ENCODE assay signal across 25 mouse cellular contexts in genomic region chr14:13968476-13968875, GRCm38 (mm10). TPM values are rescaled to one million over a fixed set of nuclear protein-coding genes. Genes with fewer than 3 reads are reported as not detected.
DNase-seq lines count a peak whose midpoint lies in the region; ATAC-seq and TF ChIP-seq lines count a peak whose summit lies in the region.
"Had no signal": no experiment of that assay in that cellular context is flagged by ENCODE, and none has a peak within 500 bp of the region (broad histone marks: within the 10 kb centered on the region; RNA-seq: fewer than 3 reads in every experiment).

No protein-coding gene starts in this region.

- WGBS in kidney, adult 2 months: 52% methylated on average over 5 of the region's 5 CpGs
- WGBS in kidney, postnatal 0 days: 67% methylated on average over 5 of the region's 5 CpGs
- WGBS in kidney, embryonic 14.5 days: 73% methylated on average over 5 of the region's 5 CpGs

- peak; percentile 55 for DNase-seq in kidney, adult 2 months
- DNase-seq in kidney, adult 18-20 months: no peak
- DNase-seq in kidney, postnatal 0 days (ENCODE audit: low spot score): no peak
- no peak for DNase-seq in kidney, postnatal 10 days
- peak; percentile 23 to 55 for DNase-seq in kidney, postnatal 36 days
- DNase-seq: adrenal gland, adult 2 months; adrenal gland, postnatal 10 days; adrenal gland, postnatal 25 days; cerebellum, adult 11 months; cerebellum, adult 18-20 months; cerebellum, adult 8-10 months; cerebellum, adult 9-11 months; cerebellum, postnatal 14 days; cerebellum, postnatal 36 days; embryo, embryonic 11 days had no signal

- H3K27ac ChIP-seq in kidney, adult 2 months (ENCODE audit: insufficient read depth, low read depth, low read length): peak overlapping the region; percentile 31; the same call in 1 of the 2 replicates
- H3K27ac ChIP-seq in kidney, postnatal 0 days: no peak overlapping the region
- no peak overlapping the region for H3K27ac ChIP-seq in kidney, embryonic 14.5 days (ENCODE audit: low read depth, low read length)
- H3K27ac ChIP-seq: embryonic facial prominence, embryonic 13.5 days; embryonic facial prominence, embryonic 15.5 days; forebrain, embryonic 10.5 days; forebrain, embryonic 12.5 days had no signal

- no peaks in the 10 kb centered on the region for H3K36me3 ChIP-seq in kidney, adult 2 months (ENCODE audit: control insufficient read depth, insufficient read depth, low read length)
- no peaks in the 10 kb centered on the region for H3K36me3 ChIP-seq in kidney, postnatal 0 days (ENCODE audit: insufficient read depth, low read length)
- H3K36me3 ChIP-seq in kidney, embryonic 14.5 days (ENCODE audit: control insufficient read depth, insufficient read depth, low read length): no peaks in the 10 kb centered on the region
- H3K36me3 ChIP-seq: embryonic facial prominence, embryonic 13.5 days; embryonic facial prominence, embryonic 15.5 days; forebrain, embryonic 10.5 days; forebrain, embryonic 12.5 days had no signal

- H3K9me3 ChIP-seq in kidney, postnatal 0 days (replicated peaks; ENCODE audit: low read length): no peaks in the 10 kb centered on the region
- H3K9me3 ChIP-seq in kidney, embryonic 14.5 days (ENCODE audit: control insufficient read depth, low read length): no peaks in the 10 kb centered on the region
- H3K9me3 ChIP-seq: embryonic facial prominence, embryonic 13.5 days; embryonic facial prominence, embryonic 15.5 days; forebrain, embryonic 10.5 days; forebrain, embryonic 12.5 days had no signal

- H3K9ac ChIP-seq in kidney, postnatal 0 days (ENCODE audit: low read depth, low read length): no peak overlapping the region
- H3K9ac ChIP-seq in kidney, embryonic 14.5 days (ENCODE audit: low read depth, low read length): no peak overlapping the region
- H3K9ac ChIP-seq: embryonic facial prominence, embryonic 13.5 days; embryonic facial prominence, embryonic 15.5 days; forebrain, embryonic 12.5 days had no signal

- 0 out of 2 replicates have a peak, but pooled peaks have one; percentile 50 for ATAC-seq in kidney, postnatal 0 days (replicated peaks; ENCODE audit: low FRiP score, low read depth)
- ATAC-seq in kidney, embryonic 14.5 days (ENCODE audit: low FRiP score, low TSS enrichment): no peak
- ATAC-seq: forebrain, embryonic 14.5 days had no signal

- no peak overlapping the region for H3K4me3 ChIP-seq in kidney, adult 2 months (ENCODE audit: insufficient read depth, low read depth, low read length)
- H3K4me3 ChIP-seq in kidney, postnatal 0 days (replicated peaks; ENCODE audit: low read depth, low read length): no peak overlapping the region
- no peak overlapping the region for H3K4me3 ChIP-seq in kidney, embryonic 14.5 days (ENCODE audit: low read length)
- H3K4me3 ChIP-seq: embryonic facial prominence, embryonic 13.5 days; embryonic facial prominence, embryonic 15.5 days; erythroblast, embryonic 14.5 days; forebrain, embryonic 10.5 days; forebrain, embryonic 12.5 days had no signal

- TF ChIP-seq CTCF in kidney, adult 2 months (conservative IDR thresholded peaks at IDR 0.05; ENCODE audit: insufficient read depth, insufficient read length, low read depth, low read length): no peak
- no peak for TF ChIP-seq CTCF in kidney, postnatal 0 days (IDR thresholded peaks at IDR 0.05; ENCODE audit: low read depth)

- no peak overlapping the region for H3K4me2 ChIP-seq in kidney, postnatal 0 days (ENCODE audit: low read length)
- H3K4me2 ChIP-seq in kidney, embryonic 14.5 days (replicated peaks; ENCODE audit: low read depth, low read length): no peak overlapping the region
- H3K4me2 ChIP-seq: embryonic facial prominence, embryonic 13.5 days; embryonic facial prominence, embryonic 15.5 days; forebrain, embryonic 12.5 days had no signal

- peaks cover 17% of the 10 kb centered on the region for H3K4me1 ChIP-seq in kidney, adult 2 months (ENCODE audit: control insufficient read depth, insufficient read depth, low read length)
- no peaks in the 10 kb centered on the region; the same call in 1 of the 2 replicates for H3K4me1 ChIP-seq in kidney, postnatal 0 days (replicated peaks; ENCODE audit: insufficient read depth, low read length)
- no peaks in the 10 kb centered on the region for H3K4me1 ChIP-seq in kidney, embryonic 14.5 days (ENCODE audit: control insufficient read depth, insufficient read depth, low read length)
- H3K4me1 ChIP-seq: embryonic facial prominence, embryonic 15.5 days had no signal

- no peak for TF ChIP-seq POLR2A in kidney, adult 2 months (IDR thresholded peaks at IDR 0.05; ENCODE audit: low read depth, low read length)

- H3K27me3 ChIP-seq in kidney, adult 2 months (replicated peaks; ENCODE audit: control insufficient read depth, insufficient read depth, low read length): no peaks in the 10 kb centered on the region
- H3K27me3 ChIP-seq in kidney, postnatal 0 days (ENCODE audit: insufficient read depth, low read length): no peaks in the 10 kb centered on the region
- H3K27me3 ChIP-seq in kidney, embryonic 14.5 days (ENCODE audit: control insufficient read depth, insufficient read depth, low read length): no peaks in the 10 kb centered on the region
- H3K27me3 ChIP-seq: embryonic facial prominence, embryonic 13.5 days; embryonic facial prominence, embryonic 15.5 days; forebrain, embryonic 12.5 days had no signal

RNA-seq across cellular contexts. Expression of gene Thoc7, which starts 6.8 kb away (rescaled TPM):
- polyA plus RNA-seq in kidney, adult 2 months (2012; rRNA removed): 30.5 and 47.3 TPM in 2 replicates
- 211 and 212 TPM in 2 replicates for polyA plus RNA-seq in kidney, postnatal 0 days (2015; fragmentation: Nextera tagmentation; extraction: Ambion mirVana)
- 211 and 296 TPM in 2 replicates for polyA plus RNA-seq in kidney, embryonic 14.5 days (2014; fragmentation: Nextera tagmentation; extraction: Ambion mirVana)

RNA-seq across cellular contexts. Expression of gene Atxn7, which starts 7.2 kb away (rescaled TPM):
- 23.7 and 30.7 TPM in 2 replicates for polyA plus RNA-seq in kidney, adult 2 months (2012; rRNA removed)
- polyA plus RNA-seq in kidney, postnatal 0 days (2015; fragmentation: Nextera tagmentation; extraction: Ambion mirVana): 4.0 and 4.6 TPM in 2 replicates
- 6.3 and 7.1 TPM in 2 replicates for polyA plus RNA-seq in kidney, embryonic 14.5 days (2014; fragmentation: Nextera tagmentation; extraction: Ambion mirVana)

RNA-seq across cellular contexts. Expression of gene Gm281, which starts 54.2 kb away (rescaled TPM):
- polyA plus RNA-seq in kidney, adult 2 months (2012; rRNA removed): not detected in 2 replicates
- polyA plus RNA-seq in kidney, postnatal 0 days (2015; fragmentation: Nextera tagmentation; extraction: Ambion mirVana): not detected in 2 replicates
- not detected in 2 replicates for polyA plus RNA-seq in kidney, embryonic 14.5 days (2014; fragmentation: Nextera tagmentation; extraction: Ambion mirVana)
- polyA plus RNA-seq: adrenal gland, adult 2 months; brain, embryonic 14.5 days; C2C12; embryonic facial prominence, embryonic 11.5 days; embryonic facial prominence, embryonic 13.5 days; erythroblast, embryonic 14.5 days; forebrain, embryonic 10.5 days; forebrain, embryonic 12.5 days; forebrain, embryonic 14.5 days had no signal

Comparison
In these comparisons a context has a peak if more than half of its experiments do, and no peak if none do; other contexts are left out.
1. DNase-seq: peak in kidney, adult 2 months (single experiment) and kidney, postnatal 36 days (2 of 2); none in kidney, adult 18-20 months (single experiment), kidney, postnatal 0 days (single experiment) and kidney, postnatal 10 days (single experiment).